Mouse (Mus musculus): ENCODE results near the gene Oat.

Gene Oat

GRCm38 (mm10) chr7:132540597-132540996 lies 35.6 kb downstream of the Oat start:
- DNase-seq: no peak

- DNase-seq: no peak
Observed at GRCm38 (mm10) chr7:132529206-132529605, 47.0 kb downstream of the Oat start.

- DNase-seq: no peak
Observed at GRCm38 (mm10) chr7:132513419-132513982, 62.7 kb downstream of the Oat start.

- peak in 1 of 2 experiments; percentile 18 for DNase-seq
Observed at GRCm38 (mm10) chr7:132509110-132509509, 67.1 kb downstream of the Oat start.

Measured in cerebellum, postnatal 10 days (tissue).